Mouse (Mus musculus): ENCODE results near the gene Nat14.
A peak's percentile ranks its signal among the peaks of the same experiment; 100 is the strongest.

Nat14 gene

GRCm38 (mm10) chr7:4920496-4920895 lies 1.3 kb upstream of the Nat14 start:
- DNase-seq (ENCODE audit: low spot score in 2 of 2), result no peak

- peak in 1 of 2 experiments; percentile 37 for DNase-seq (ENCODE audit: low spot score in 2 of 2)
Measured at GRCm38 (mm10) chr7:4920976-4921823, 628 bp upstream of the Nat14 start.

- DNase-seq (ENCODE audit: low spot score in 2 of 2), result peak; percentile 94 to 96
Measured at GRCm38 (mm10) chr7:4922508-4922907, 680 bp downstream of the Nat14 start.

GRCm38 (mm10) chr7:4922931-4923565 lies 1.2 kb downstream of the Nat14 start:
- DNase-seq (ENCODE audit: low spot score in 2 of 2), result peak; percentile 93

GRCm38 (mm10) chr7:4923586-4924364 lies 1.9 kb downstream of the Nat14 start:
- peak; percentile 75 to 76 for DNase-seq (ENCODE audit: low spot score in 2 of 2)

- DNase-seq (ENCODE audit: low spot score in 2 of 2), result no peak
Measured at GRCm38 (mm10) chr7:4924483-4924882, 2.7 kb downstream of the Nat14 start.

GRCm38 (mm10) chr7:4924891-4925301 lies 3.1 kb downstream of the Nat14 start:
- no peak for DNase-seq (ENCODE audit: low spot score in 2 of 2)

- DNase-seq (ENCODE audit: low spot score in 2 of 2), result peak; percentile 49 to 56
Measured at GRCm38 (mm10) chr7:4925441-4926381, 3.9 kb downstream of the Nat14 start, which contains the start of gene Ssc5d. Gene Ssc5d, plus strand, starts transcription at chr7:4925785.

GRCm38 (mm10) chr7:4926849-4927248 lies 5.0 kb downstream of the Nat14 start:
- DNase-seq (ENCODE audit: low spot score in 2 of 2), result no peak

- no peak for DNase-seq (ENCODE audit: low spot score in 2 of 2)
Measured at GRCm38 (mm10) chr7:4927711-4928110, 5.9 kb downstream of the Nat14 start.

GRCm38 (mm10) chr7:4928323-4928722 lies 6.5 kb downstream of the Nat14 start:
- DNase-seq (ENCODE audit: low spot score in 2 of 2), result no peak

- DNase-seq (ENCODE audit: low spot score in 2 of 2), result no peak
Measured at GRCm38 (mm10) chr7:4933103-4933502, 11.3 kb downstream of the Nat14 start.

GRCm38 (mm10) chr7:4934160-4934914 lies 12.5 kb downstream of the Nat14 start:
- DNase-seq (ENCODE audit: low spot score in 2 of 2), result no peak

GRCm38 (mm10) chr7:4936832-4937231 lies 15.0 kb downstream of the Nat14 start:
- DNase-seq (ENCODE audit: low spot score in 2 of 2), result no peak

- DNase-seq (ENCODE audit: low spot score in 2 of 2), result no peak
Measured at GRCm38 (mm10) chr7:4937392-4937791, 15.6 kb downstream of the Nat14 start.

- peak in 1 of 2 experiments; percentile 75 for DNase-seq (ENCODE audit: low spot score in 2 of 2)
Measured at GRCm38 (mm10) chr7:4938456-4938855, 16.6 kb downstream of the Nat14 start.

GRCm38 (mm10) chr7:4940068-4940479 lies 18.2 kb downstream of the Nat14 start:
- peak; percentile 72 to 85 for DNase-seq (ENCODE audit: low spot score in 2 of 2)

- DNase-seq (ENCODE audit: low spot score in 2 of 2), result no peak
Measured at GRCm38 (mm10) chr7:4942673-4943072, 20.8 kb downstream of the Nat14 start.

- DNase-seq (ENCODE audit: low spot score in 2 of 2), result peak; percentile 91
Measured at GRCm38 (mm10) chr7:4943223-4943815, 21.5 kb downstream of the Nat14 start.

GRCm38 (mm10) chr7:4947855-4948254 lies 26.0 kb downstream of the Nat14 start:
- DNase-seq (ENCODE audit: low spot score in 2 of 2), result no peak
